Mouse (Mus musculus) adipocyte (in vitro differentiated cells): ENCODE data around the gene Vps26a.

Experiments used
- DNase-seq: peaks from one replicate; pipeline ENCODE4 v3.0.0-alpha.2; 2016; ENCODE audit warnings: low spot score

Gene Vps26a

GRCm38 (mm10) chr10:62486618-62487415 lies at the start of gene Vps26a:
Vps26a (minus strand) TSS chr10:62486805.
- peak; percentile 99 for DNase-seq

GRCm38 (mm10) chr10:62534509-62534908 lies 47.9 kb upstream of the Vps26a start:
- no peak for DNase-seq

- no peak for DNase-seq
Observed at GRCm38 (mm10) chr10:62532832-62533231, 46.2 kb upstream of the Vps26a start.

- peak; percentile 29 for DNase-seq
Observed at GRCm38 (mm10) chr10:62530183-62530582, 43.6 kb upstream of the Vps26a start.

- DNase-seq: no peak
Observed at GRCm38 (mm10) chr10:62527351-62527750, 40.7 kb upstream of the Vps26a start, which contains the start of gene Srgn. Srgn (minus strand) TSS chr10:62527451.

- DNase-seq: no peak
Observed at GRCm38 (mm10) chr10:62522346-62522950, 35.8 kb upstream of the Vps26a start.

- DNase-seq: no peak
Observed at GRCm38 (mm10) chr10:62521763-62522162, 35.2 kb upstream of the Vps26a start.

GRCm38 (mm10) chr10:62520911-62521310 lies 34.3 kb upstream of the Vps26a start:
- no peak for DNase-seq

GRCm38 (mm10) chr10:62517511-62517910 lies 30.9 kb upstream of the Vps26a start:
- no peak for DNase-seq

GRCm38 (mm10) chr10:62512855-62513254 lies 26.2 kb upstream of the Vps26a start:
- no peak for DNase-seq

GRCm38 (mm10) chr10:62511528-62511927 lies 24.9 kb upstream of the Vps26a start:
- DNase-seq: no peak

GRCm38 (mm10) chr10:62509032-62509656 lies 22.5 kb upstream of the Vps26a start:
- no peak for DNase-seq

GRCm38 (mm10) chr10:62508459-62508858 lies 21.9 kb upstream of the Vps26a start:
- no peak for DNase-seq

- DNase-seq: no peak
Observed at GRCm38 (mm10) chr10:62507591-62508308, 21.1 kb upstream of the Vps26a start.

GRCm38 (mm10) chr10:62507071-62507470 lies 20.5 kb upstream of the Vps26a start:
- no peak for DNase-seq

GRCm38 (mm10) chr10:62506019-62506556 lies 19.5 kb upstream of the Vps26a start:
- DNase-seq: no peak

GRCm38 (mm10) chr10:62505224-62505983 lies 18.8 kb upstream of the Vps26a start:
- DNase-seq: no peak

GRCm38 (mm10) chr10:62503836-62504628 lies 17.4 kb upstream of the Vps26a start:
- no peak for DNase-seq

GRCm38 (mm10) chr10:62503353-62503752 lies 16.7 kb upstream of the Vps26a start:
- DNase-seq: no peak

GRCm38 (mm10) chr10:62501951-62502350 lies 15.3 kb upstream of the Vps26a start:
- DNase-seq: no peak
